Mouse (Mus musculus): Measurements from ENCODE around the gene Hrc.

Gene Hrc

DNA sequence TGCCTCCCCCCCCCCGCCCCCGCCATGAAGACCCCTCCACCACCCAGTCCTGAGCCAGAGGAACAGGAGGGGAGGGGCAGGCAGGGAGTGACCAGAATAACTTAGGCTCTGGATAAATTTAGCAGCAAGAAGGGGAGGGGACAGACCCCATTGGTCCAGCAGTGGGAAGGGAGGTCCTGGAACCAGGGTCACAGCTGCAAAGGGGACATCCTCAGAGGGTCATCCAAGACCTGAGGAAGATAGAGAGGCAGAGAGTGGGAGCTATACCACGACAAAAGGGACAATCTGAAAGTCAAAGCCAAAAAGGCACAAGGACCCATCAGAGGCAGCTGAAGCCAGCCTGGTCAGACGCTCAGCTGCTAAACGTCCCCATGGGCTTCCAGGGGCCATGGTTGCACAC is at the start of gene Hrc:
TSS of gene Hrc (plus strand) at position 235 of the 400 bp plus-strand sequence.
- DNase-seq: no peak

DNA sequence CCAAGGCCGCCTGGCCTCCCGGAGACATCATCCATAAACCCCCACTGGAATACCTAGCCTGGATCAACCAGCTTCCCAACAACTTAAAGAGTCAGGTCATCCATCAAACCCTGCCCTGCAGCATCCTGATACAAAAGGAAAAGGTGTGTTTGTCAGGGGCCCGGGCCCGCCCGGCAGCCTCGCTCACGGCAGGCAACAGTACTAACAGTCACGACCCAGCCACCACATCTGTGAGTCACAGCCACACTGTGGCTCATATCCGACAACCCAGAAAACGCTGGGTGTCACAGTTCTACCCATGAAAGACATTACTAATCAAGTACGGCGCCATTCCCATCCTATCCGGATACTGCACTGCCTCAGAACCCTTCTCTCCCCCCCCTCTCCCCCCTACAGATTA is 48.6 kb upstream of the Hrc start:
- no peak for DNase-seq

DNA sequence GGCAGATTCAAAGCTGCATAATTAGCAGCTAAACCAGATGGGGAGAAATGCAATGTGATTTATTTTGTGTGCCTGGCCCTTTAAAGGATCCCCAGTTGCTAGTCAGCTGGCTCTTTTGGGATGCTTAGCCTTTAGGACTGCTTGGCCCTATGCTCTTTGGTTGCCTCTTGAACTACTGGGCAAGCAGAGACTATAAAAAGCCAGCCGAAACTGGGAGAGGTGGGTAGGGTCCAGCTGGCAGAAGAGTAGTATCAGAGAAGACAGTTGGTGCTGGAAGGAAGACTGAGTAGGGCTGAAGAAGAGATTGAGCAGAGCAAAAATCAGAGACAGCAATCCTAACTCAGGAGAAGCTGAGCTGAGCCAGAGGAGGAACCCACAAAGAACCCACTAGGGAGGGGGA is 38.5 kb upstream of the Hrc start:
- DNase-seq: no peak

DNA sequence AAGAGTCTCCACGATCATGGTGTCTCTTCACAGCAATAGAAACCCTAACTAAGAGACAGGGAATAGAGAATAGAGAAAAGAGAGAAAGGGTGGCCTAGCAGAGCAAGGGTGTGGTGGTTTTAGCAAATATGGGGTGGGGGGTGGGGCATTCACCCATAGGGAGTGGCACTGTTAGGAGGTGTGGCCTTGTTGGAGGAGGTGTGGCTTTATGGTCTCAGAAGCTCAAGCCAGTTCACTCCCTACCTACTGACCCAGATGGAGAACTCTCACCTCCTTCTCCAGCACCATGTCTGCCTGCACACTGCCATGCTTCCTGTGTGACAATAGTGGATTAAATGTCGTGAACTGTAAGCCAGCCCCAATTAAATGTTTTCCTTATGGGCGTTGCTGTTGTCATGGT is 37.5 kb upstream of the Hrc start:
- no peak for DNase-seq

DNA sequence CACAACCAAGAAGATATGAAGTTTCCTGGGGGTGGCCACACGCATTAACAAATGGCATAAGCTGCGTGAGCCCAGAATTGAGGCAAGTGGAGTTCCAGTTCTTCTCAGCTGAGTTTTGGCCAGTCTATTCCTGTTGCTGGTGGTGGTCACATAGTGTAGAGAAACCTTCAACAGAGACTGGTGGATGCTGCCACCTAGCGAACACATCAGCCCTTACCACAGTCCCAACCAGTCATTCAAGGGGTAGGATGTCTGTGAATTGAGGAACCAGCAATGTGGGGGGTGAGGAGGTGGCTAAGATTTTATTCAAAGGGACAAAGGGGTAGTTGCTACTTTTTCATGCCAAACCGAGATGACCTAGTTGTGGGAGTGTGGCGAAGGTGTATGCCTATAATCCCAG is 35.3 kb upstream of the Hrc start:
- peak in 1 of 2 experiments; percentile 51 for DNase-seq

DNA sequence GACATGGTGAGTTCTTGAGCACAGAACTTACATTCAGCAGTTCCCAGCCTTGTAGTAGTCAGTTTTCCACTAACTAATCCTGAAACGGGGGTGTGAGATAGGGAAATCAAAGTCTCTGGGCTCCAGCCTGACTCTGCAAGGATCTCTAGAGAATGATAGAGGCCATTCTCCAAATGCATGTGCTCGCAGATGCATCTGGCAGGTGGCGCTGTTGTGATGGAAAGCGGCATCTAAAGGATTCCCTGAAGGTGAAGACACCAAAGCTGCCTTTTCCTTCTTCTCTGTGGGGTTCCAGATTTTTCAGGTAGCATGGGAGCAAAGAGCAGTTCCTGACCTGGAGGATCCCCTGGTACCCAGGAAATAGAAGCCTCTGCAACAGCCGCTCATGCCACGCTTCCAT is 34.8 kb upstream of the Hrc start:
- DNase-seq: peak; percentile 38 to 74

DNA sequence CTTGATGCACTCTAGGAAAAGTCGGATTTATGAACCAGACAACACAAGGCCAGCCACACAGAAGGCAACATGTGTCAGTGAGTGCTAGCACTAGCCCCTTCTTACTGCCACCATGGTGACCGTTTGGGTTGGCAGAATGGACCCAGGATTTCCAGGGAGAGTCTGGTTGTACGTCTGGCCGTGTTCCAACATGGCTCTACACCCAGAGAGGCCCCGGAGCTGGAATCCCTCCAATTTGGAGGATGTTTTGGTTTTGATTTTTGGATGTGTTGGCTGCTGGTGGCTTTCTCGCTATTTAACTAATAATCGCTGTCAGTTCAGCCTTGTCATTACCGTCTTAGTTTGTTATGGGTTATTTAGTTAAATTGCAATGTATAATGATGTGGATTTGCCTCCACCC is 32.5 kb upstream of the Hrc start:
- no peak for DNase-seq

DNA sequence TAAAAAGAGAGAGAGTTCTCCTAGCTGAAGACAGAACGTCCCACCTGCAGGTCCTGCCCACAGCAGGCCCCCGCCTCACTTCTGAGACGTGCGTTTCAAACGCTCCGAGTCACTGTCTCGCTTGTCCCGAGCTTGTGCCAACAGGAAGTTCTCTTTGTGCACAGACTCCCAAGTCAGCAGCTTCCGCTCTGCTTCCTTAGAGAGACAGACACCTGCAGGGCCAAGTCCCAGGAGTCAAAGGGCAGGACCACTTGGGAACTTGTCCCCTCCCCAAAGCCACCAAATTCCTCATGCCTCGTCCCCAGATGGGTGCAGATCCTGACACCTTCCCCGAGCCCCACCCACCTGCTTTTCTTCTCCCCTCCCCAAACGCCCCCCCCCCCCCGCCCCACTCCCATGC is 30.2 kb upstream of the Hrc start:
- no peak for DNase-seq

DNA sequence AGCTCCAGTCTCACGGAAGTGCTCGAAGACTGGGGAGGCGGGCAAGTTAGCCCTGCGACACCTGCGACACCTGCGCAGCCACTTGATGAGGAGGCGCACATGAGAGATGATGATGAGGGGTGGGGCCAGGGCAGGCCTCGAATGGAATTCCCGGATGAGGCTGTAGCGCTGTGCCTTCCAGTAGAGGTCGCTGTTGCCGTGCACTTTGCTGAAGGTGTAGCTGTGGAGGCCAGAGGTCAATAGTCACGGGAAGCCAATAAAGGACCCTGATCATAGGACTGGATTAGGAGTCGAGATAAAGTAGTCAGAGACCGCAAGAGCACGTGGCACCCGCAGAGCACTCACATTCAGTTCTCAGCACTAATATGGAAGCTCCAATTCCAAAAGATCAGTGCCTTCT is 29.8 kb upstream of the Hrc start:
- peak; percentile 61 to 70 for DNase-seq

DNA sequence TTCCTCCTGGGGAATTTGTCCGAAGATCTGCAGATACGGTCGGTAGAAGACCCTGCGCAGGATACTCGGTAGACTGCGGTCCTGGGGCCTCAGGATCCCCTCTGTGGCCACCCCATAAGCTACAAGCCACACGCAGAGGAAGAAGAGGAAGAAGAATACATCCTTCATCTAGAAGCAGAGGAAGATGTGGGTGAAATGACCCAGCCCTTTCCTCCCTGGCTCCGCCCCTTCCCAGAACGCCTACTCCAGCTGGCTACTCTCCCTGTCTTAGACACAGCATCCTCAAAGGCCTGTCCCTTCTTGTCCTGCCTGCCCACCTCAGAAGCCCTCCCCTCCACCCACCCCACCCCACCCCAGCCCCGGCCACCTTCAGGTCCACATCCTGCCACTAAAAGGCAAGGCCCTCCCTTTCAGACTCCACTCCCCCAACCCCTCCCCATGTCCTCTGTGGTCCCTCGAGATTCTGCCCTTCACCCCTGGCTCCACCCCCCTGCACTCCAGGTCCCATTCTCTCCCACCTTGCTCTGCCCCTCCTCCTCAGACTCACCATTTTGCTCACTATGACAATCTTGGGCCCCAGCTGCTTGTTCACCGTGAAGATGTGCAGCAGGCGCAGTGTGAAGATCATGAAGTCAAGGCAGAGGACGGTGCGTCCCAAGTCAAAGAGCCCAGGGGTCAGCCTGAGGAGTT is 26.4 kb upstream of the Hrc start:
- no peak for DNase-seq

DNA sequence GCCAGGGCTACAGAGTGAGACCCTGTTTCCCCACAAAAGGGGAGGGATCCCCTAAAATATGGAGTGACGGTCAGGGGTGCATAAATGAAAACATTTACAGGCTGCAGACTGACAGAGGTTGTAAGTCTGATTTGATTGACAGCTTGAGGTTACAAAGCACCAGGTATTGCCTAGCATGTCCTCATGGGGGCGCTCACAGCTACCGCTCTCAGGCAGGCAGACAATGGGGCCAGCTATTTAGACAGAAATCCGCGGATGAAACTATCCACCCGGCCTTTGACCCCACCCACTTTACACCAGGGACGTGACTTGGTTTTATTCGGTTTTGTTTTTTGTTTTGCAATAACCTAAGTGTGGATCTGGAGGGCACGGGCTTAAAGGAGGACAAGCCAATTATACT is 25.6 kb upstream of the Hrc start:
- DNase-seq: peak; percentile 50 to 57

DNA sequence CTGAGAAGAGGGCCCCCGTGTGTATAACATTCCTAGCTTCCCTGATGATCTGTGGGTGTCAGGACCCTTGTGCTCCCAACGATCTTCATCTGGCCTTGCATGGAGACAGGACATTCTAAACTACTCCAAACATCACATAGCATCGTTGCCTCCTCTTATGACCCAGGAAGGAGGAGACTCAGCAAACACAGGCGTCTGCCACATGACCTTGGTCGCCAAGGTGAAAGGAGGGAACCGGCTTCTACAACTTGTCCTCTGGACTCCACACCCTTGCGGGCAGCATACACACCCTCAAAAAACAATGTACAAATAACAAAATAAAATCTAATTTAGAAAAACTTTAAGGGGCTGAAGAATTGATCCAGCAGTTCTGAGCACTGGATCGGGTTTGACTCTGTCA is 23.1 kb upstream of the Hrc start:
- no peak for DNase-seq

DNA sequence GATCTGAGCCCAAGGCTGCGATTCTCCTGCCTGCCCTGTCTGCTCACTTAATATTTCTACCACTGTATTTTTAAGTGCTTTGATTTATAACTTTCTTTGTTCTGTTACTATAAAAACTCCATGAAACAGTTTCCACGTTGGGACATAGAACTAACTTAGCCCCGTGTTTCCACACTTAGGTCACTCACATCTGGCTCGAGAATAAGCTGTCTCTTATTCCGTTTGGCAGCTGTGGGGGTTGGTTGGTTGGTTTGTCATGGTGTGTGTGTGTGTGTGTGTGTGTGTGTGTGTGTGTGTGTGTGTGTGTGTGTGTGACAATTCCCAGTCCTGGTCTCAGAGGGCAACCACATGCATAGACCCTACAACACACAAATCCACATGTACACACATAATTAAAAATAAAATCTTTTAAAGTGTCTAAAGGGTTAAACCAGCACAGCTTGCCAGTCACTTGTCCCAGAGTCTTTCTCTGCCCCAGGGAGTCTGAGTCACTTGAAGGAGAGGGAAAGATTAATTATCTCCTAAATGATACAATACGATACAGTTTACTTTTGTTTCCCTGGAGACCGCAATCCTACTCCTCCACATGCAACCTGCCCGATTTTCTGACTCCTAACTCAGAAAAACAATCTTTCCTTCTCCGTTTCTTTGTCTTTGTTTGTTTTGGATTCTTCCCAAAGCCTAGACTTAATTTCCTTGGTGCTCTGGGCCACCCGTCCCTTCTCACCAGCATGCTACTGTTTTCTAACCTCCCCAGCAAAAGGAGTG is 22.2 kb upstream of the Hrc start:
- DNase-seq: no peak

DNA sequence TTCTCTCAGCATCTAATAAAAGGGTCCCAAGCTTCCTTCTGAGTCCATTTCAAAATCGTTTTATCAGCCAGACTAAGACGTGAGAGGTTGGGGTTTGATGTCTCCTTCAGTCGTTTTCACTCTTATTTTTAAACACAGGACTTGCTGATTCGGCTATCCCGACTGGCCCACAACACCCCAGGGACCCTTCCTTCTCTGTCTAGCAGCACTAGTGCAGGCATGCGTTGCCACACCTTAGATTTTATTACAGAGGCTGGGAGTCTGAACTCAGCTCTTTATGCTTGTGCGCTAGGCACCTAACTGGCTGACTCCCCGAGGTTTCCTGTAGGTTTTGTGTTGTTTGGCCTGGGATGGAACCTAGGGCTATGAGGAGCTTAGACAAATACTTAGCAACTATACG is 21.6 kb upstream of the Hrc start:
- DNase-seq: no peak

DNA sequence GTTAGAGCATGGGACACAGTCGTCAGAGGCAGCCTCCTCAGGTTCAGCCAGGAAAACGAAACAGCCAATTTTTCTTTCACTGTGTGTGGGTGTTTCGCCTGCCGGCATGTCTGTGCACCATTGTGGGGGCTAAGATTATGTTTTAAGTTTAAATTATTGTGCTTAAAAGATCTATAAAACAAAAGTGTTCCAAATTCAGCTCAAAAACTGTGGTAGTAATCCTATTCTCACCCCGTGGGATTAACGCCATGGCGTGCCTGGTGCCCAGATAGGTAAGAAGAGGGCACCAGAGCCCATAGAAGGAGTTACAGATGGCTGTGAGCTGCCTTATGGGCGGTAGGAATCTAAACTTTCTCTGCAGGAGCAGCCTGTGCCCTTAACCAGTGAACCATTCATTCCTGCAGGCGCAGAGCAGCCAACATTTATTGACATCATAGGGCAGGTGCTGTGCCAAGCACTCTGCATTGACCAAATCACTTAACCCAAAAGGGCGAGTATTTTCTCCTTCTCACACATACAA is 19.8 kb upstream of the Hrc start:
- DNase-seq: peak; percentile 64 to 72

DNA sequence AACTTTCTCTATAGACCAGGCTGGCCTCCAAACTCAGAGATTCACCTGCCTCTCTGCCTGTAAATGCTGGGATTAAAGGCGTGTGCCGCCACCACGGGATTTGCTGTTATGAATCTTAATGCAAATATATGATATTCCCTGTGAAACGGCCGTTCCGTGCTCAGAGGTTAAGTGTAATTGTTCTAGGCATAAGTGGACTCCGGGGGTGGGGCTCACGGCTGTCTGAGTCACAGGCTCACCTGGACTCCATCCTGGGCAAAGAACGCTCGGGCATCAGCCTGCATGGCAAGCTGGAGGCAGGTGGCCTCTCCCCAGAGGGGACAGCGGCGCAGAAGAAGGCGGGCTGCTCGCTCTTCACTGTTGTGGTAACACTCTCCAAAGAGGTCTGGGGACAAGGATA is 18.6 kb upstream of the Hrc start:
- DNase-seq: no peak

DNA sequence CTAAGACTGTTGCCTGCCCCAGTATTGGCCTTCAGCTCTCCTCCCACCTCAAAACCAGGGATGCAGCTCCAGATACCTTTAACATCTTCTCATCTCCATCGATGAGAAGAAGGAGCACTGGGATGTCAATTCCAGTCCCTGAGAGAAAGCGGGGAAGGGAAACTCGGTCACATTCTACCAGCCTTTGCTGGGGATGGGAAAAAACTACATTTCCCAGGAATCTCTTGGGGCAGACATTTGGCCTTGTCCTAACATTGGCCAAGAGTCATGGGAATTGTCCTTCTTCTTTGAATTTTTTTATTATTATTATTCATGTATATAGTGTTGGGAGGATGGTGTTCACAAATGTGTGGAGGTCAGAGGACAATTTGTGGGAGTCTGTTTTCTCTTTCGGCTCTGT is 12.8 kb upstream of the Hrc start:
- DNase-seq: no peak

DNA sequence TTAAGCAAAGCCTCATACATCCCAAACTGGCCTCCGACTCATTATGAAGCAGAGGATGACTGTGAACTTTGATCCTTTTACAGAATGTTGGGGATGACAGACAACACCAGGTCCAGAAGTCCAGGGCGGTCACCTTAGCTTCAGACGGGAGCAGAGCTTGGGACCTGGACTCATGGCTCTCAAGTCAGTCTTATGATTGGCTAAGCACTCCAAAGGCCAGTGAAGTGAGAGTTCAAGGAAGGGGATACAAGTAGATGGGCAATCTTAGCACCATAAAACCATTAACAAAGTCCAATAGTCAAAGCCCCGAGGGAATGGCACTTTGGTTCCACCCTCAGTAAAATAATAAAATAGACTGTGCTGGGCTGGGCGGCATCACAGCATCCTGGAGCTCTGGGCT is 12.0 kb upstream of the Hrc start:
- DNase-seq: no peak

DNA sequence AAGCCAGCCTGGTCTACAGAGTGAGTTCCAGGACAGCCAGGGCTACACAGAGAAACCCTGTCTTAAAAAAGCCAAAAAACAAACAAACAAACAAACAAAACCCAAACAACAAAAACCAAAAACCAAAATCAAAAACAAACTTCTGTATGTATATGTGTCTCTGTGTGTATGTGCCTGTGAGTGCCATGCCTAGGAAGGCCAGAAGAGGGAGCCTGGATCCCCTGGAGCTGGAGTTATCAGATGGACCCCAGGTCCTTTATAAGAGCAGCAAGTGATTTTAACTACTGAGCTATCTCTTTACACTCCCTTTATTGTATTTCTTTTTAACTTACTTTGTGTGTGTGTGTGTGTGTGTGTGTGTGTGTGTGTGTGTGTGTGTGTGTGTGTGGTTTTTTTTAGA is 9.3 kb upstream of the Hrc start:
- DNase-seq: no peak

DNA sequence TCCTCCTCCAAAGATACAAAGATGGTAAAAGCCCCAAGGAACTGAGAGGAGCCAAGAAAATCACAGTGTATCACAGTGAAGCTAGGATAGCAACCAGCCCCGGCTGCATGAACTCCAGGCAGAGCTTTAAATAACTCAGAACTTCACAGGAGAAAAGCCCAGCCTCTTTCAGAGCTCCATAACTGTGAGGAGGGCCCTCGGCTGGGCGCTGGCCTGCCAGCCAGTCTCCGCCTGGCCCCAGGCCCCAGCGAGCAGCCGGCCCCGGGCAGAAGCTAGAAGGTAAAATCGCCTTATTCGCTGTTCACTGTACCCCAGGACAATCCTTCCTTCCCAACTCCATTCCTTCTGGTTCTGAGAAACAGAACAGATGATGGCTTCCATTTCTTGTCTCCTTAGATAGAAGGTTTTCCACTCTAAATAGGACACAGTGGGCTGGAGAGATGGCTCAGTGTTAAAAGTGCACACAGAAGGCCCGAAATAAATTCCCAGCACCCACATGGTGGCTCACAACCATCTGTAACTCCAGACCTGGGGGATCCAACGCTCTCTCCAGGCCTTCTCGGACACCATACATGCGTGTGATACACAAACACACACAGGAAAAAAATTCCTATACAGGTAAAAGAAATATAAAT is 6.1 kb upstream of the Hrc start:
- no peak for DNase-seq

DNA sequence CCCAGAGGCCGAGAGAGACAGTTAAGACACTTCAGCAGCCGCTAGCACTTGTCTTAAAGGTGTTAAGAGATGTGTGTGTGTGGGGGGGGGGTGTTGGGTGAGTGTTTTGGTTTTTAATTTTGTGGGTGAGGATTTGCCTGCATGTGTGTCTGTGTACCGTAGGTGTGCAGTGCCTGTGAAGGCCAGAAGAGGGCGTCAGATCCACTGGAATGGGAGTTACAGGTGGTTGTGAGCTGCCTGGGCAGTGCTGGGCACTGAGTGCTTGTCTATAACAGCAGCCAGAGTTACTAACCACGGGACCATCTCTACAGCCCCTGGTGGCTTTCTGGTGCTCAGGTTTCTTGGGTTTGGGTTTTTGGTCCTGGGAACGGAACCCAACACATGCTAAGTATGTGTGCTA is 3.6 kb upstream of the Hrc start:
- no peak for DNase-seq

DNA sequence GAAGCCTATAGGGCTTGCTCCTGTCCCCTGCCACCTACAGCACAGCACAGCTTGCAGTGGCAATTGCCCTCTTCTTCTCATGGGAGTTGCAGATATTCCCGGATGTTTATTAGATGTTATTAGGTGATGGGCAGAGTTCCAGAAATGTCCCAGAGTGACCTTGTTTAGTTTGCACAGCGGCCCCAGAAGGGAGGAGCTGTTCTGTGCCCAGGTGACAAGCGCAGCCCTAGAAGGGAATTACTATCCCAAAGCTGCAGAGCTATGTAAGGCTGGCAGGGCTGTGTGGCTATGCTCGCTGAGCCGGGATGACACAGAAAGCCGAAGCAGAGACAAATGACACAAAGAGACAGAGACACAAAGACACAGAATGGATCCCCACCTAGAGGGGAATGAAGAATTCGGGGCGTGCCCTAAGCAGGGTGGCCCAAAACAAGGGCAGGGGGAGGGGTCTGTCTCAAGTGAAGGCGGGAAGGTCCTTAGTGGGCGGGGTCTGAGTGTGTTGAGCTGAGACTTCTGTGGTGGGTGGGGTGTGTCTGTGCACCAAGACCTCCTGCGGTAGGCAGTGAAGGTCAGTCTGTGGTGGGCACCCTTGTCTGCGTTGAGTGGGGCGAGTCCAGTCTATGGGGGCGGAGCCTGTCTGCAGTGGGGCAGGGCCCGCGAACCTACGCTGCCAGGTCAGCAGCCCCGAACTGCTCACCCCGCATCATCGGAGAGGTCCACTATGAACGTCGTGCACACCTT is 2.2 kb upstream of the Hrc start:
- peak; percentile 35 to 49 for DNase-seq

DNA sequence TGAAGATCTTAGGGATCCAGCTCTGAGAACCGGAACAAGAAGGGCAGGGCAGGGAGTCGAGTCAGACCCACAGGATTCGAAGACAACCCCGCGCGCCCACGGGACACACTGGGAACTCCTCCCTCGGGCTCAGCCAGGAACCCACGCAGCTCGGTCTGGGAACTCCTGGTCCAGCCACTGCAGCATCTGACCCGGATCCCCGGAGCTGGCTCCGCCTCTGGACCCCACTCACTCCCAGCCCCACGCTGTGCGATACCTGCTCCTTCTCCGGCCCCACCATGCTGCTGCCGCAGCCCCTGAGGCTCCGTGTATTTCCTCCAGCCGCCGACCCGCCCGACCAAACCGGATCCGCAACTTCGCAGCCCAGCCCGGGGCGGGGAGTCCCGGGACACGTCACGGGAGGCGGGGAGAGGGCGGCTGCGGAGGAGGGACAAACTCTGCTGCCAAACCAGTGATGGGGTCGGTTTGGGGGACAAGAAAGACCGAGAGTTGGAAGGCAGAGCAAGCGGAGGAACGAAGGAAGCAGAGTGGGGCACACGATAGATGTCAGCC is 1.6 kb upstream of the Hrc start, which contains the start of gene Trpm4:
TSS of gene Trpm4 (minus strand) at position 350 of the 552 bp plus-strand sequence.
- DNase-seq: peak; percentile 76 to 78
